Comparison of ENCODE assay signal across 9 mouse cellular contexts in genomic region chr10:128919203-128919631, GRCm38 (mm10). TPM values are rescaled to one million over a fixed set of nuclear protein-coding genes. Genes with fewer than 3 reads are reported as not detected.
DNase-seq lines count a peak whose midpoint lies in the region; ATAC-seq and TF ChIP-seq lines count a peak whose summit lies in the region.
"Had no signal": no experiment of that assay in that cellular context is flagged by ENCODE, and none has a peak within 500 bp of the region (broad histone marks: within the 10 kb centered on the region; RNA-seq: fewer than 3 reads in every experiment).

No protein-coding gene starts in this region.

- intact Hi-C loops in gastrocnemius, postnatal 36 days (cut with DNase I), result no loop called here

- no peaks in the 10 kb centered on the region for H3K27me3 ChIP-seq in hindbrain, embryonic 10.5 days (ENCODE audit: insufficient read depth, poor library complexity, severe bottlenecking)
- no peaks in the 10 kb centered on the region for H3K27me3 ChIP-seq in limb, embryonic 13.5 days
- no peaks in the 10 kb centered on the region for H3K27me3 ChIP-seq in stomach, embryonic 15.5 days (replicated peaks)

- DNase-seq in gastrocnemius, postnatal 10 days, result peak; percentile 42
- no peak for DNase-seq in gastrocnemius, postnatal 36 days
- DNase-seq in hindbrain, embryonic 10.5 days (ENCODE audit: low spot score), result no peak
- no peak for DNase-seq in thymus, postnatal 10 days (ENCODE audit: low spot score in 2 of 2)
- no peak for DNase-seq in thymus, postnatal 0 days (ENCODE audit: low spot score)

- WGBS in hindbrain, embryonic 10.5 days, result 15% methylated on average over 6 of the region's 6 CpGs
- 28% methylated on average over 6 of the region's 6 CpGs for WGBS in limb, embryonic 13.5 days
- 24% methylated on average over 6 of the region's 6 CpGs for WGBS in stomach, embryonic 15.5 days

- TF ChIP-seq CTCF in bone marrow macrophage, adult 2 months (IDR thresholded peaks at IDR 0.05; ENCODE audit: low read depth, low read length), result no peak

- no peak overlapping the region for H3K4me2 ChIP-seq in limb, embryonic 13.5 days (replicated peaks)
- H3K4me2 ChIP-seq in stomach, embryonic 15.5 days, result 0 out of 2 replicates have a peak overlapping the region, but pooled peaks have one; percentile 0

- H3K4me1 ChIP-seq in bone marrow macrophage, adult 2 months (ENCODE audit: control insufficient read depth, insufficient read depth, low read length), result peaks cover 15% of the 10 kb centered on the region
- peaks cover 60% of the 10 kb centered on the region for H3K4me1 ChIP-seq in hindbrain, embryonic 10.5 days (replicated peaks)
- H3K4me1 ChIP-seq in limb, embryonic 13.5 days, result peaks cover 39% of the 10 kb centered on the region
- H3K4me1 ChIP-seq in stomach, embryonic 15.5 days, result peaks cover 53% of the 10 kb centered on the region

- H3K9ac ChIP-seq in limb, embryonic 13.5 days, result no peak overlapping the region; the same call in 1 of the 2 replicates
- no peak overlapping the region for H3K9ac ChIP-seq in stomach, embryonic 15.5 days

- H3K27ac ChIP-seq in bone marrow macrophage, adult 2 months (ENCODE audit: insufficient read depth, low read depth, low read length), result 0 out of 2 replicates have a peak overlapping the region, but pooled peaks have one; percentile 6
- H3K27ac ChIP-seq in hindbrain, embryonic 10.5 days, result peak overlapping the region; percentile 63
- H3K27ac ChIP-seq in limb, embryonic 13.5 days, result peak overlapping the region; percentile 17; the same call in 1 of the 2 replicates
- peak overlapping the region; percentile 77 for H3K27ac ChIP-seq in stomach, embryonic 15.5 days

- no peak overlapping the region for H3K4me3 ChIP-seq in bone marrow macrophage, adult 2 months (ENCODE audit: insufficient read depth, low read length)
- H3K4me3 ChIP-seq in hindbrain, embryonic 10.5 days, result no peak overlapping the region; the same call in 1 of the 2 replicates
- no peak overlapping the region for H3K4me3 ChIP-seq in limb, embryonic 13.5 days
- H3K4me3 ChIP-seq in stomach, embryonic 15.5 days (replicated peaks), result no peak overlapping the region

- no peak for TF ChIP-seq POLR2A in bone marrow macrophage, adult 2 months (IDR thresholded peaks at IDR 0.05; ENCODE audit: borderline replicate concordance, low read depth, low read length)

- H3K36me3 ChIP-seq in hindbrain, embryonic 10.5 days, result peaks cover 46% of the 10 kb centered on the region
- H3K36me3 ChIP-seq in limb, embryonic 13.5 days, result peaks cover 49% of the 10 kb centered on the region
- H3K36me3 ChIP-seq in stomach, embryonic 15.5 days, result peaks cover 24% of the 10 kb centered on the region

- no peaks in the 10 kb centered on the region for H3K9me3 ChIP-seq in hindbrain, embryonic 10.5 days
- no peaks in the 10 kb centered on the region for H3K9me3 ChIP-seq in limb, embryonic 13.5 days
- no peaks in the 10 kb centered on the region for H3K9me3 ChIP-seq in stomach, embryonic 15.5 days
- H3K9me3 ChIP-seq: G1E had no signal

- no peak for ATAC-seq in limb, embryonic 13.5 days (ENCODE audit: low FRiP score, low read depth)
- peak; percentile 24; the same call in 1 of the 2 replicates for ATAC-seq in stomach, embryonic 15.5 days (ENCODE audit: insufficient read depth, low FRiP score, low read depth)

RNA-seq across cellular contexts. Expression of gene Rdh5, which starts 3.5 kb away (rescaled TPM):
- 10 to 100 TPM in 1 of 2 experiments, 1 to 10 TPM in 1; 8.2 to 12.5 TPM for total RNA-seq in gastrocnemius, postnatal 10 days (2021)
- total RNA-seq in gastrocnemius, postnatal 36 days (2021), result 1 to 10 TPM; 3.5 to 4.1 TPM
- 4.6 and 7.5 TPM in 2 replicates for polyA plus RNA-seq in bone marrow macrophage, adult 2 months (2012; ENCODE audit: insufficient read depth, insufficient read length, missing spikeins)
- polyA plus RNA-seq in hindbrain, embryonic 10.5 days (2016; fragmentation: Nextera tagmentation; extraction: Ambion mirVana), result 15.8 and 18.7 TPM in 2 replicates
- polyA plus RNA-seq in limb, embryonic 13.5 days (2015; fragmentation: Nextera tagmentation; extraction: Ambion mirVana), result 12.2 and 12.9 TPM in 2 replicates
- 12.9 and 15.0 TPM in 2 replicates for polyA plus RNA-seq in stomach, embryonic 15.5 days (2015; fragmentation: Nextera tagmentation; extraction: Ambion mirVana)
- 6.3 and 7.1 TPM in 2 replicates for polyA plus RNA-seq in thymus, postnatal 0 days (2015; fragmentation: Nextera tagmentation; extraction: Ambion mirVana)

RNA-seq across cellular contexts. Expression of gene Bloc1s1, which starts 4.6 kb away (rescaled TPM):
- 100 to 1,000 TPM; 201 to 210 TPM for total RNA-seq in gastrocnemius, postnatal 10 days (2021)
- 100 to 1,000 TPM; 146 to 165 TPM for total RNA-seq in gastrocnemius, postnatal 36 days (2021)
- 125 TPM in 2 replicates for polyA plus RNA-seq in bone marrow macrophage, adult 2 months (2012; ENCODE audit: insufficient read depth, insufficient read length, missing spikeins)
- 229 and 285 TPM in 2 replicates for polyA plus RNA-seq in hindbrain, embryonic 10.5 days (2016; fragmentation: Nextera tagmentation; extraction: Ambion mirVana)
- polyA plus RNA-seq in limb, embryonic 13.5 days (2015; fragmentation: Nextera tagmentation; extraction: Ambion mirVana), result 225 and 240 TPM in 2 replicates
- polyA plus RNA-seq in stomach, embryonic 15.5 days (2015; fragmentation: Nextera tagmentation; extraction: Ambion mirVana), result 190 and 208 TPM in 2 replicates
- polyA plus RNA-seq in thymus, postnatal 0 days (2015; fragmentation: Nextera tagmentation; extraction: Ambion mirVana), result 251 and 253 TPM in 2 replicates

RNA-seq across cellular contexts. Expression of gene Itga7, which starts 14.4 kb away (rescaled TPM):
- total RNA-seq in gastrocnemius, postnatal 10 days (2021), result 100 to 1,000 TPM; 125 to 127 TPM
- total RNA-seq in gastrocnemius, postnatal 36 days (2021), result 10 to 100 TPM; 47.9 to 60.1 TPM
- 0.17 TPM in 1 of 2 replicates, not detected in the other for polyA plus RNA-seq in bone marrow macrophage, adult 2 months (2012; ENCODE audit: insufficient read depth, insufficient read length, missing spikeins)
- polyA plus RNA-seq in hindbrain, embryonic 10.5 days (2016; fragmentation: Nextera tagmentation; extraction: Ambion mirVana), result 3.7 and 4.0 TPM in 2 replicates
- 4.8 and 5.5 TPM in 2 replicates for polyA plus RNA-seq in limb, embryonic 13.5 days (2015; fragmentation: Nextera tagmentation; extraction: Ambion mirVana)
- 5.2 and 5.7 TPM in 2 replicates for polyA plus RNA-seq in stomach, embryonic 15.5 days (2015; fragmentation: Nextera tagmentation; extraction: Ambion mirVana)
- polyA plus RNA-seq in thymus, postnatal 0 days (2015; fragmentation: Nextera tagmentation; extraction: Ambion mirVana), result 2.4 and 2.5 TPM in 2 replicates

RNA-seq across cellular contexts. Expression of gene Cd63, which starts 18.4 kb away (rescaled TPM):
- total RNA-seq in gastrocnemius, postnatal 10 days (2021), result 100 to 1,000 TPM; 198 to 258 TPM
- 100 to 1,000 TPM in 1 of 2 experiments, 10 to 100 TPM in 1; 94.8 to 103 TPM for total RNA-seq in gastrocnemius, postnatal 36 days (2021)
- 751 and 791 TPM in 2 replicates for polyA plus RNA-seq in bone marrow macrophage, adult 2 months (2012; ENCODE audit: insufficient read depth, insufficient read length, missing spikeins)
- polyA plus RNA-seq in hindbrain, embryonic 10.5 days (2016; fragmentation: Nextera tagmentation; extraction: Ambion mirVana), result 240 and 253 TPM in 2 replicates
- 820 and 839 TPM in 2 replicates for polyA plus RNA-seq in limb, embryonic 13.5 days (2015; fragmentation: Nextera tagmentation; extraction: Ambion mirVana)
- 693 and 758 TPM in 2 replicates for polyA plus RNA-seq in stomach, embryonic 15.5 days (2015; fragmentation: Nextera tagmentation; extraction: Ambion mirVana)
- 172 and 183 TPM in 2 replicates for polyA plus RNA-seq in thymus, postnatal 0 days (2015; fragmentation: Nextera tagmentation; extraction: Ambion mirVana)

RNA-seq across cellular contexts. Expression of gene Gdf11, which starts 27.7 kb away (rescaled TPM):
- 1 to 10 TPM; 8.2 to 9.5 TPM for total RNA-seq in gastrocnemius, postnatal 10 days (2021)
- 1 to 10 TPM; 2.8 to 5.8 TPM for total RNA-seq in gastrocnemius, postnatal 36 days (2021)
- not detected in 2 replicates for polyA plus RNA-seq in bone marrow macrophage, adult 2 months (2012; ENCODE audit: insufficient read depth, insufficient read length, missing spikeins)
- polyA plus RNA-seq in hindbrain, embryonic 10.5 days (2016; fragmentation: Nextera tagmentation; extraction: Ambion mirVana), result 8.9 and 11.1 TPM in 2 replicates
- 12.5 and 13.1 TPM in 2 replicates for polyA plus RNA-seq in limb, embryonic 13.5 days (2015; fragmentation: Nextera tagmentation; extraction: Ambion mirVana)
- polyA plus RNA-seq in stomach, embryonic 15.5 days (2015; fragmentation: Nextera tagmentation; extraction: Ambion mirVana), result 4.4 and 4.7 TPM in 2 replicates
- 2.3 and 3.0 TPM in 2 replicates for polyA plus RNA-seq in thymus, postnatal 0 days (2015; fragmentation: Nextera tagmentation; extraction: Ambion mirVana)

Comparison
In these comparisons a context has a peak if more than half of its experiments do, and no peak if none do; other contexts are left out.
1. H3K27ac ChIP-seq: peak in every context shown above with its lines; median percentile 77 in stomach, embryonic 15.5 days; 63 in hindbrain, embryonic 10.5 days; 17 in limb, embryonic 13.5 days; 6 in bone marrow macrophage, adult 2 months.